18 mouse cellular contexts compared by ENCODE assay signal in the genomic region with DNA sequence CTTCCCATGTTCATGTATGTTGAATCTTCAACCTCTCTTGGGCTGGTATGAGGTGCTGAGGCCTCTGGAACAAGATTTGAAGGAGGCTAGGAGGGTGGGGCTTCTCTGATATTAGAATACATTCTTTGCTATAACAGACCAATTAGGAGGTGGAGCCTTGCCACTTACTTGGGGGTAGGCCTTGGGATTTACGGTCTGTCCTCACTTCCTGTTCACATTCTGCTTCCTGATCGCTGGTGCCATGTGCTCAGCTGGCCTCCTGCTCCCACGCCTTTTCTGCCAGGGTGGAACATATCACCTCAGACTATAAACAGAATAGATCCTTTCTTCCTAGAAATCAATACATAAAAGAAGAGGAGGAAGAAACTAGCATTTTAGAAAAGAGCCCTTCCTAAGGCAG.
"Had no signal": no experiment of that assay in that cellular context is flagged by ENCODE, and none has a peak within 500 bp of the region (broad histone marks: within the 10 kb centered on the region; RNA-seq: fewer than 3 reads in every experiment).

No protein-coding gene starts in this region.

- H3K36me3 ChIP-seq: liver, embryonic 13.5 days; midbrain, embryonic 12.5 days; midbrain, embryonic 15.5 days; neural tube, embryonic 13.5 days; stomach, embryonic 15.5 days had no signal

- ATAC-seq: midbrain, embryonic 15.5 days had no signal

- H3K27me3 ChIP-seq: liver, embryonic 13.5 days; midbrain, embryonic 12.5 days; midbrain, embryonic 15.5 days; neural tube, embryonic 13.5 days; stomach, embryonic 15.5 days had no signal

- H3K4me2 ChIP-seq: liver, embryonic 13.5 days; midbrain, embryonic 12.5 days; midbrain, embryonic 15.5 days; neural tube, embryonic 13.5 days; stomach, embryonic 15.5 days had no signal

- H3K27ac ChIP-seq: kidney, postnatal 0 days; layer of hippocampus, adult 2 months; liver, embryonic 13.5 days; midbrain, embryonic 12.5 days; midbrain, embryonic 15.5 days; neural tube, embryonic 13.5 days; stomach, embryonic 15.5 days had no signal

- H3K4me3 ChIP-seq: layer of hippocampus, adult 2 months; liver, embryonic 13.5 days; midbrain, embryonic 12.5 days; midbrain, embryonic 15.5 days; myocyte; neural tube, embryonic 13.5 days; stomach, embryonic 15.5 days had no signal

- H3K9ac ChIP-seq: liver, embryonic 13.5 days; midbrain, embryonic 12.5 days; midbrain, embryonic 15.5 days; neural tube, embryonic 13.5 days; stomach, embryonic 15.5 days had no signal

- DNase-seq: kidney, postnatal 25 days; layer of hippocampus, adult 9-11 months; liver, embryonic 13.5 days; lung, adult 2 months; lung, postnatal 14 days; lung, postnatal 4 days; retina, postnatal 1 day; right cerebral cortex, postnatal 25 days; spleen, adult 18-20 months; thymus, adult 18-20 months; thymus, postnatal 36 days had no signal

- H3K4me1 ChIP-seq: liver, embryonic 13.5 days; midbrain, embryonic 12.5 days; midbrain, embryonic 15.5 days; neural tube, embryonic 13.5 days; stomach, embryonic 15.5 days had no signal

- H3K9me3 ChIP-seq: liver, embryonic 13.5 days; midbrain, embryonic 12.5 days; midbrain, embryonic 15.5 days; neural tube, embryonic 13.5 days; stomach, embryonic 15.5 days had no signal
